Mouse (Mus musculus) erythroblast, embryonic 14.5 days (primary cell): ENCODE results near the gene Shc4. TPM values are rescaled to one million over a fixed set of nuclear protein-coding genes. Genes with fewer than 3 reads are reported as not detected.

Experiments used
- H3K27me3 ChIP-seq: 2 replicates; pipeline ENCODE4 v1.6.1; 2012; ENCODE audit warnings: inconsistent platforms; ENCODE audit not compliant: control insufficient read depth
- H3K36me3 ChIP-seq: 2 replicates; pipeline ENCODE4 v1.6.1; 2012; ENCODE audit warnings: mild to moderate bottlenecking, inconsistent platforms; ENCODE audit not compliant: control insufficient read depth
- H3K4me1 ChIP-seq: 2 replicates; pipeline ENCODE4 v1.6.1; 2012; ENCODE audit warnings: inconsistent platforms; ENCODE audit not compliant: control insufficient read depth
- H3K4me3 ChIP-seq: replicated peaks from 2 replicates; pipeline ENCODE3; 2012; ENCODE audit warnings: moderate library complexity, mild to moderate bottlenecking, inconsistent platforms
- H3K9me3 ChIP-seq: 2 replicates; pipeline ENCODE4 v1.6.1; 2012; ENCODE audit warnings: low read length, inconsistent platforms, mixed read lengths; ENCODE audit not compliant: control insufficient read depth
- GATA1 ChIP-seq: IDR thresholded peaks from 2 replicates; pipeline ENCODE4 v1.6.1; 2012; ENCODE audit warnings: low read length, inconsistent platforms, mixed read lengths
- TAL1 ChIP-seq: IDR thresholded peaks from 3 replicates; pipeline ENCODE4 v1.6.1; 2012; ENCODE audit warnings: low read length, inconsistent platforms, mixed read lengths
- polyA plus RNA-seq: library from polyadenylated mRNA; stranded (reverse); fragments of >175 nt; gene quantifications from 2 replicates; pipeline ENCODE4 v1.2.3, GENCODE M21; 2012

The Shc4 gene
- polyA plus RNA-seq, 1 experiment, result 0.03 TPM

- Histone ChIP-seq H3K27me3 (peaks cover 5% of the 10 kb centered on the region), H3K4me1 (no peaks in the 10 kb centered on the region), H3K4me3 (no peak overlapping the region), H3K9me3 (no peaks in the 10 kb centered on the region), H3K36me3 (no peaks in the 10 kb centered on the region)
- no peak for TF ChIP-seq TAL1
- TF ChIP-seq GATA1, result no peak
Measured at GRCm38 (mm10) chr2:125696219-125696618, 27.7 kb downstream of the Shc4 start.

GRCm38 (mm10) chr2:125694798-125695197, 29.1 kb downstream of the Shc4 start:
- Histone ChIP-seq H3K36me3 (no peaks in the 10 kb centered on the region), H3K4me1 (no peaks in the 10 kb centered on the region), H3K4me3 (no peak overlapping the region), H3K27me3 (peaks cover 5% of the 10 kb centered on the region), H3K9me3 (0 out of 2 replicates have a peak, but pooled peaks cover under 1% of the 10 kb centered on the region)
- TF ChIP-seq TAL1 (no peak), GATA1 (no peak)

GRCm38 (mm10) chr2:125692010-125692409, 31.9 kb downstream of the Shc4 start:
- no peaks in the 10 kb centered on the region for H3K36me3 ChIP-seq
- no peaks in the 10 kb centered on the region for H3K4me1 ChIP-seq
- peaks cover 5% of the 10 kb centered on the region for H3K27me3 ChIP-seq
- TF ChIP-seq GATA1 (no peak), TAL1 (no peak)
- no peak overlapping the region for H3K4me3 ChIP-seq
- H3K9me3 ChIP-seq, result 0 out of 2 replicates have a peak, but pooled peaks cover 3% of the 10 kb centered on the region

GRCm38 (mm10) chr2:125685441-125686150, 38.4 kb downstream of the Shc4 start:
- H3K9me3 ChIP-seq, result 0 out of 2 replicates have a peak, but pooled peaks cover 3% of the 10 kb centered on the region

GRCm38 (mm10) chr2:125684559-125685440, 39.1 kb downstream of the Shc4 start:
- no peaks in the 10 kb centered on the region for H3K36me3 ChIP-seq
- H3K4me1 ChIP-seq, result no peaks in the 10 kb centered on the region
- H3K4me3 ChIP-seq, result no peak overlapping the region
- no peak for TF ChIP-seq TAL1
- TF ChIP-seq GATA1, result no peak
- 0 out of 2 replicates have a peak, but pooled peaks cover 3% of the 10 kb centered on the region for H3K9me3 ChIP-seq
- H3K27me3 ChIP-seq, result peaks cover 7% of the 10 kb centered on the region

More at GRCm38 (mm10) chr2:125685441-125686150, 38.4 kb downstream of the Shc4 start:
- H3K4me1 ChIP-seq, result no peaks in the 10 kb centered on the region
- H3K27me3 ChIP-seq, result peaks cover 7% of the 10 kb centered on the region
- H3K4me3 ChIP-seq, result no peak overlapping the region
- no peak for TF ChIP-seq GATA1
- TF ChIP-seq TAL1, result no peak
- H3K36me3 ChIP-seq, result no peaks in the 10 kb centered on the region

GRCm38 (mm10) chr2:125683895-125684294, 40.1 kb downstream of the Shc4 start:
- no peak for TF ChIP-seq TAL1
- no peak for TF ChIP-seq GATA1
- Histone ChIP-seq H3K36me3 (no peaks in the 10 kb centered on the region), H3K9me3 (no peaks in the 10 kb centered on the region), H3K27me3 (peaks cover 9% of the 10 kb centered on the region), H3K4me1 (no peaks in the 10 kb centered on the region), H3K4me3 (no peak overlapping the region)

GRCm38 (mm10) chr2:125681811-125682210, 42.1 kb downstream of the Shc4 start:
- Histone ChIP-seq H3K27me3 (peaks cover 12% of the 10 kb centered on the region), H3K36me3 (no peaks in the 10 kb centered on the region), H3K4me3 (no peak overlapping the region), H3K9me3 (no peaks in the 10 kb centered on the region), H3K4me1 (no peaks in the 10 kb centered on the region)
- TF ChIP-seq TAL1, result no peak
- TF ChIP-seq GATA1, result no peak

GRCm38 (mm10) chr2:125672957-125673631, 50.9 kb downstream of the Shc4 start, which contains the start of gene Eid1:
Gene Eid1, plus strand, starts transcription at chr2:125673095.
- Histone ChIP-seq H3K36me3 (no peaks in the 10 kb centered on the region; the same call in 1 of the 2 replicates), H3K27me3 (peaks cover 3% of the 10 kb centered on the region), H3K9me3 (no peaks in the 10 kb centered on the region), H3K4me1 (peaks cover 47% of the 10 kb centered on the region), H3K4me3 (peak within 1 kb of the TSS; percentile 89)
- no peak for TF ChIP-seq GATA1
- TF ChIP-seq TAL1, result no peak

GRCm38 (mm10) chr2:125672568-125672956, 51.4 kb downstream of the Shc4 start:
- H3K36me3 ChIP-seq, result no peaks in the 10 kb centered on the region; the same call in 1 of the 2 replicates
- H3K4me1 ChIP-seq, result peaks cover 52% of the 10 kb centered on the region
- peak overlapping the region; percentile 89 for H3K4me3 ChIP-seq
- no peaks in the 10 kb centered on the region for H3K27me3 ChIP-seq
- no peaks in the 10 kb centered on the region for H3K9me3 ChIP-seq
- no peak for TF ChIP-seq GATA1
- TF ChIP-seq TAL1, result no peak
